Mouse (Mus musculus) MEL (cell line): ENCODE measurements at regions not wholly inside any gene's neighbourhood (a gene's known extent, or its start where the extent isn't known, plus 50 kb on each side); places are given as distances from the start of the nearest gene placed in this dataset.

ENCODE experiments used
- DNase-seq: peaks from one replicate; pipeline ENCODE4 v3.0.0; 2011; ENCODE audit warnings: low read depth, low spot score
- H3K27ac ChIP-seq: 2 replicates; pipeline ENCODE4 v1.5.1; 2012; ENCODE audit warnings: low read depth, mild to moderate bottlenecking, control low read depth, low read length, moderate library complexity; ENCODE audit not compliant: control insufficient read depth
- H3K27me3 ChIP-seq, 2 experiments: fragments of 150-350 bp in 1 of 2; sonication (generic) in 1 of 2; 2 replicates each; pipeline ENCODE4 v1.6.1; 2012; ENCODE audit warnings: low read length in 2 of 2, mild to moderate bottlenecking in 2 of 2, improper control_type of control experiment in 1 of 2, moderate library complexity in 1 of 2; ENCODE audit not compliant: insufficient read depth in 2 of 2, control insufficient read depth in 1 of 2
- H3K36me3 ChIP-seq, 2 experiments: 2 replicates each; pipeline ENCODE4 v1.6.1; 2012 to 2014; ENCODE audit warnings: low read length in 2 of 2, improper control_type of control experiment in 1 of 2, inconsistent platforms in 1 of 2, mild to moderate bottlenecking in 1 of 2; ENCODE audit not compliant: insufficient read depth in 2 of 2, control insufficient read depth in 1 of 2
- H3K4me1 ChIP-seq, 2 experiments: fragments of 150-350 bp in 1 of 2; sonication (generic) in 1 of 2; 2 replicates each; pipeline ENCODE4 v1.6.1; 2012; ENCODE audit warnings: low read length in 2 of 2, improper control_type of control experiment in 1 of 2, mild to moderate bottlenecking in 1 of 2; ENCODE audit not compliant: insufficient read depth in 2 of 2, control insufficient read depth in 1 of 2
- H3K4me3 ChIP-seq, 2 experiments: fragments of 150-350 bp in 1 of 2; sonication (generic) in 1 of 2; 2 replicates each; pipeline ENCODE4 v1.5.1; 2012; ENCODE audit warnings: low read depth in 2 of 2, low read length in 2 of 2, mild to moderate bottlenecking in 2 of 2, moderate library complexity in 2 of 2, control low read depth in 1 of 2, improper control_type of control experiment in 1 of 2; ENCODE audit not compliant: control insufficient read depth in 1 of 2, insufficient read depth in 1 of 2
- H3K79me2 ChIP-seq: 2 replicates; pipeline ENCODE4 v1.6.1; 2012; ENCODE audit warnings: mild to moderate bottlenecking, low read length, moderate library complexity; ENCODE audit not compliant: control insufficient read depth, poor library complexity, insufficient read depth
- H3K9ac ChIP-seq: 2 replicates; pipeline ENCODE4 v1.6.1; 2012; ENCODE audit warnings: low read depth, mild to moderate bottlenecking, control low read depth, low read length, moderate library complexity; ENCODE audit not compliant: control insufficient read depth, poor library complexity, severe bottlenecking
- H3K9me3 ChIP-seq: fragments of 150-350 bp; sonication (generic); replicated peaks from 2 replicates; pipeline ENCODE4 v1.6.1; 2012; ENCODE audit warnings: mild to moderate bottlenecking, low read length, improper control_type of control experiment, moderate library complexity; ENCODE audit not compliant: insufficient read depth
- BHLHE40 ChIP-seq: IDR thresholded peaks from 2 replicates; pipeline ENCODE4 v1.6.1; 2012; ENCODE audit warnings: low read depth, mild to moderate bottlenecking, inconsistent platforms, low read length, improper control_type of control experiment, borderline replicate concordance
- CHD1 ChIP-seq: IDR thresholded peaks from 2 replicates; pipeline ENCODE4 v1.6.1; 2012; ENCODE audit warnings: low read depth, mild to moderate bottlenecking, inconsistent platforms, low read length, improper control_type of control experiment
- CHD2 ChIP-seq: IDR thresholded peaks from 2 replicates; pipeline ENCODE4 v1.6.1; 2011; ENCODE audit warnings: low read length, improper control_type of control experiment
- E2F4 ChIP-seq: IDR thresholded peaks from 2 replicates; pipeline ENCODE4 v1.6.1; 2011; ENCODE audit warnings: low read depth, low read length, improper control_type of control experiment, borderline replicate concordance
- ETS1 ChIP-seq: IDR thresholded peaks from 2 replicates; pipeline ENCODE4 v1.6.1; 2012; ENCODE audit warnings: low read depth, mild to moderate bottlenecking, inconsistent platforms, low read length, improper control_type of control experiment, moderate library complexity
- GATA1 ChIP-seq: IDR thresholded peaks from 2 replicates; pipeline ENCODE4 v1.6.1; 2011; ENCODE audit warnings: low read depth, low read length, improper control_type of control experiment
- JUND ChIP-seq: IDR thresholded peaks from 2 replicates; pipeline ENCODE4 v1.6.1; 2011; ENCODE audit warnings: low read depth, mild to moderate bottlenecking, improper control_type of control experiment, low read length
- KAT2A ChIP-seq: conservative IDR thresholded peaks from 2 replicates; pipeline ENCODE4 v1.6.1; 2012; ENCODE audit warnings: low read depth, low read length, improper control_type of control experiment, inconsistent platforms
- MAX ChIP-seq: IDR thresholded peaks from 2 replicates; pipeline ENCODE4 v1.6.1; 2011; ENCODE audit warnings: low read length, improper control_type of control experiment
- MXI1 ChIP-seq: IDR thresholded peaks from 2 replicates; pipeline ENCODE4 v1.6.1; 2011; ENCODE audit warnings: mild to moderate bottlenecking, low read depth, low read length, improper control_type of control experiment
- NELFE ChIP-seq: IDR thresholded peaks from 2 replicates; pipeline ENCODE4 v1.6.1; 2011; ENCODE audit warnings: low read depth, low read length, improper control_type of control experiment
- NRF1 ChIP-seq: IDR thresholded peaks from 2 replicates; pipeline ENCODE4 v1.6.1; 2014; ENCODE audit warnings: low read depth, mild to moderate bottlenecking, inconsistent platforms, low read length, improper control_type of control experiment, moderate library complexity; ENCODE audit not compliant: poor library complexity, insufficient read depth, severe bottlenecking
- POLR2AphosphoS2 ChIP-seq: IDR thresholded peaks from 2 replicates; pipeline ENCODE4 v1.6.1; 2011; ENCODE audit warnings: low read length, improper control_type of control experiment
- SMC3 ChIP-seq: IDR thresholded peaks from 2 replicates; pipeline ENCODE4 v1.6.1; 2011; ENCODE audit warnings: low read depth, low read length, improper control_type of control experiment
- UBTF ChIP-seq: IDR thresholded peaks from 2 replicates; pipeline ENCODE4 v1.6.1; 2012; ENCODE audit warnings: low read depth, mild to moderate bottlenecking, inconsistent platforms, low read length, improper control_type of control experiment, moderate library complexity, borderline replicate concordance; ENCODE audit not compliant: insufficient read depth
- ZKSCAN1 ChIP-seq: IDR thresholded peaks from 2 replicates; pipeline ENCODE4 v1.6.1; 2012; ENCODE audit warnings: low read depth, mild to moderate bottlenecking, inconsistent platforms, low read length, improper control_type of control experiment, moderate library complexity
- ZNF384 ChIP-seq: IDR thresholded peaks from 2 replicates; pipeline ENCODE4 v1.6.1; 2012; ENCODE audit warnings: low read depth, mild to moderate bottlenecking, inconsistent platforms, low read length, improper control_type of control experiment

DNA sequence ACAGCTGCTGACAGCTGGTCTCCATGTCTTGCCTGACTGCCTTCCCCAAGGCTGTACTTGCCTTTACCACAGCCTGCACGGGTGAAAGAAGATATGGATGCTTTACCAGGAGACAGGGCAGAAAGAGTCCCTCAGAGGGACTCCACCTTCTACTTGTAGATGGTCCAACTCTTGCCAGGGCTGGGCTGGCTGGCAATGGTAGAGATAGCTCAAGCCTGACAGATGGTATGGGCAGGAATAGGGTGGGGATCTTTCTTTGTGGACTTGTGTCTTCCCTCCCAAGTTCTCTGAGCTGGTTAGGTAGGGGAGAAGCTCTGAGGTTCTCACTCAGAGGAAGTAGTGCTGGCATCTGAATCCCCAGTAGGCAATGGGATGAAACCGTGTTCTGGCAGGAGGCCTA, 93.9 kb upstream of the Ret start:
- Histone ChIP-seq H3K4me3 (no peak overlapping the region), H3K4me1 (no peaks in the 10 kb centered on the region), H3K79me2 (no peaks in the 10 kb centered on the region), H3K9ac (no peak overlapping the region), H3K27me3 (no peaks in the 10 kb centered on the region), H3K27ac (no peak overlapping the region), H3K9me3 (no peaks in the 10 kb centered on the region), H3K36me3 (no peaks in the 10 kb centered on the region)
- no peak for DNase-seq
- TF ChIP-seq CHD1 (no peak), BHLHE40 (no peak), UBTF (no peak), ETS1 (no peak), SMC3 (no peak), E2F4 (no peak)

DNA sequence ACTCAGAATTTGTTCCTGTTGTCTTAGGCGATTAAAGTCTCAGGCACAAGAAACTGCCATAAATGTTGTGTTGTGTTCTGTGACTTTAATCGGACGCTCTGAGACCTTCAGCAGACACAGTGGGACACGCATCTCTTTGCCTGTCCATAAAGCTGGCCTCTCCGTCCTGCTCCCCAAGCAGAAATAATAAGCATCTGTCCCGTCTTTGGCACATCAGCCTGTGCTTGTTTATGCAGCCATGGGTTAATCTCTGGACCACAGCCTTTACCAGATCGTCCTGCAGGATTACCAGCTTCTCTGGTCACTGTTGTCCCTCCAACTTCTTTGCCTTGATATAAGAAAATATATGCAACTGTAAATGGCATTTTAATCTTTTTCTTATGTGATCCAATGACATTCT, 87.7 kb upstream of the Ret start:
- Histone ChIP-seq H3K27me3 (no peaks in the 10 kb centered on the region), H3K36me3 (no peaks in the 10 kb centered on the region), H3K79me2 (no peaks in the 10 kb centered on the region), H3K4me3 (no peak overlapping the region)
- DNase-seq: no peak
- no peak for TF ChIP-seq POLR2AphosphoS2
- no peak for TF ChIP-seq CHD2
- no peak for TF ChIP-seq ZNF384
- no peak for TF ChIP-seq ZKSCAN1
- no peak for TF ChIP-seq NELFE
- no peak for TF ChIP-seq MAX
- TF ChIP-seq MXI1: no peak
- TF ChIP-seq ETS1: no peak
- TF ChIP-seq NRF1: no peak
- no peak for TF ChIP-seq GATA1
- no peak for TF ChIP-seq BHLHE40
- no peak for TF ChIP-seq UBTF
- no peak for TF ChIP-seq KAT2A
- TF ChIP-seq JUND: no peak
- no peak for TF ChIP-seq E2F4
- TF ChIP-seq, all 39 proteins: peak for 0
- no peak overlapping the region for H3K27ac ChIP-seq
- no peaks in the 10 kb centered on the region for H3K4me1 ChIP-seq
- no peaks in the 10 kb centered on the region for H3K9me3 ChIP-seq
- H3K9ac ChIP-seq: no peak overlapping the region
